Mouse (Mus musculus) brain, embryonic 14.5 days (tissue): ENCODE measurements around the gene Ccdc187.

Source experiments
- CTCF ChIP-seq: fragments of 200-500 bp; IDR thresholded peaks from 2 replicates; pipeline ENCODE4 v1.5.1; 2012; ENCODE audit warnings: inconsistent platforms, mild to moderate bottlenecking, moderate library complexity, borderline replicate concordance; ENCODE audit not compliant: insufficient read depth, insufficient read length; ENCODE audit errors: extremely low read depth
- POLR2A ChIP-seq: fragments of 200-500 bp; IDR thresholded peaks from 2 replicates; pipeline ENCODE4 v1.6.1; 2012; ENCODE audit warnings: mild to moderate bottlenecking, inconsistent platforms, borderline replicate concordance; ENCODE audit not compliant: poor library complexity, insufficient read depth, insufficient read length, severe bottlenecking; ENCODE audit errors: extremely low read depth

GRCm38 (mm10) chr2:26247531-26247930, 46.8 kb downstream of the Ccdc187 start:
- TF ChIP-seq CTCF (no peak), POLR2A (no peak)
